Mouse (Mus musculus): ENCODE results near the gene Nckap5. TPM values are rescaled to one million over a fixed set of nuclear protein-coding genes. Genes with fewer than 3 reads are reported as not detected.

Nckap5 gene
- polyA plus RNA-seq, 1 experiment from 2014 or later = 22.1 TPM

DNA sequence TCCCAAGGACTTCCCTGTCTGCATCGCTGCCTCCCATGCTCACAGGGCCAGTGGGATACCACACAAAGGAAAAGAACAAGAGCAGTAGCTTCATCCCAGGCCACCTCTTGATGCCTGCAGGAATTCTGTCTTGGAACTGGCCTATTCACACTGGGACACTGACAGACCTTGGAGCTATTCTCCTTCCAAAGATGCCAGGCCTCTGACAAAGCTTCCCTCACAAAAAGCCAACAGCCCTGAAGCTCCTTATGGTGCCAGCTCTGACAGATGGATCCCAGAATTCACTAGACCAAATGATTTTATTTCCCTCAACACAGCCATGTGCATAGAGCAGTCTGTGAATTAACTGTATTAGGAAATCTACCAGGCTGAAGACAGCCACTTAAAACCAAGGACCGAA lies 143.9 kb downstream of the Nckap5 start:
- peak; percentile 8; the same call in 1 of the 2 replicates for ATAC-seq
- Histone ChIP-seq H3K27ac (peak overlapping the region; percentile 60), H3K9ac (no peak overlapping the region), H3K9me3 (replicated peaks) (no peaks in the 10 kb centered on the region), H3K27me3 (no peaks in the 10 kb centered on the region), H3K4me1 (peaks cover 60% of the 10 kb centered on the region), H3K36me3 (ENCODE audit: poor library complexity, severe bottlenecking) (no peaks in the 10 kb centered on the region), H3K4me2 (no peak overlapping the region), H3K4me3 (no peak overlapping the region)
- WGBS = 90% methylated on average over 2 of the region's 2 CpGs

DNA sequence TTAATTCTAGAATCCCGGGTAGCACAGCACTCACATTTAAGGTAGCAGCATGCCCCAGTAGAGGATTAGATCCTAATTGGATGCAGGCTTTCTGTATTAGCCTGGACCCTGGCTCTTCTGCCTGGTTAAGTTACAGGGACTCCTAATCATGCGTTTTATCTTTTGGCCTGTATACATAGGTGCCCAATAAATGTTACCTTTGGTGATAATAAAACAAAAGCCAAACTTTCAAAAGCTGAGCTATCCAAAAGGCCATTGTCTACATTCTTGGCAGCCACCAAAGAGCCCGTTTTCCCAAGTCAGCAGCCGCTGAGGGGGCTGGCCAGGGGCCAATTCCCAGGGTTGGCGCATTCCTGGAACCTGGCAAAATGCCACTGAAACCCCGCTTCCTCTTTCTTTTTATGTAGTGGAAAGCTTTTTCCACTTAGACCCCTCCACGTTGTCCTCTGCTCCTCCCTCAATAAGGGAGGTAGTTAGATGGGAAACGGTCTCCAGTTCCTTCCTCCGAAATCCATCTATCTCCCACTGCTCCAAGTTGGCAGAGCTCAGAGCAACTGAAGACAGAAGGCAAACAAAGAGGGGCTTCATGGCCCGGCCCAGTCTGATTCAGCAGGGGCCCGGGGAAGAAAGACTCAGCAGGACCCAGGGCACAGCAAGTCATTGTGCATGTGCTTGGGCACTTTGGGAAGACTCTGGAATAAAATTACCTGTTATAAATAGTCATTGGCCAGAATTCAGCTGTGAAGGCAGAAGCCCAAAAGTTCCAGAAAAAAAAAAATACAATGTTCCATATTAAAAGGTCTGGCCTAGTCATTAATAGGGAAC lies 146.8 kb downstream of the Nckap5 start:
- Histone ChIP-seq H3K4me3 (no peak overlapping the region), H3K9ac (no peak overlapping the region), H3K4me2 (peak overlapping the region; percentile 4; the same call in 1 of the 2 replicates), H3K36me3 (ENCODE audit: poor library complexity, severe bottlenecking) (no peaks in the 10 kb centered on the region), H3K27ac (peak overlapping the region; percentile 88), H3K4me1 (peaks cover 68% of the 10 kb centered on the region), H3K27me3 (no peaks in the 10 kb centered on the region), H3K9me3 (replicated peaks) (no peaks in the 10 kb centered on the region)
- 8% methylated on average over 11 of the region's 11 CpGs for WGBS
- peak; percentile 83 for ATAC-seq

DNA sequence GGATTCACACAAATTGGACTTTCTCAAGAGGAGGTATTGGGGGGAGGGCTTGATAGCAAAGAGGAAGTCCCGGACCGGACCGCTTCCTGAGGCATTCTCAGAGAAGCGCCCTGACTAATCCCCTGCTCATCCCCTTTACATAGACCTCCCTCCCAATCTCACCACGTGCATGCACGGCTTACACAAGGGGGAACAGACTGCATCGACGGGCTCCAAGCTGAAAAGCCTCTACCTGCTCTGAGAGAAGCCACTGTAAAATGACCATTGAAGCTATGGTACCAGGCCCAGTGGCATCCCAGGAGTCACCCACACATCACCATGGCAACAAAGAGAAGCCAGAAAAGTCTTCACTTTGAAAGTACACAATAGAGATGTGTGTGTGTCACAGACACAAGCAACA lies 148.8 kb downstream of the Nckap5 start:
- WGBS = 3% methylated on average over 8 of the region's 8 CpGs
- Histone ChIP-seq H3K27ac (peak overlapping the region; percentile 68), H3K9me3 (replicated peaks) (no peaks in the 10 kb centered on the region), H3K36me3 (ENCODE audit: poor library complexity, severe bottlenecking) (no peaks in the 10 kb centered on the region), H3K27me3 (no peaks in the 10 kb centered on the region), H3K9ac (peak overlapping the region; percentile 35; the same call in 1 of the 2 replicates), H3K4me1 (peaks cover 63% of the 10 kb centered on the region), H3K4me3 (no peak overlapping the region), H3K4me2 (peak overlapping the region; percentile 17; the same call in 1 of the 2 replicates)
- peak; percentile 62 for ATAC-seq

DNA sequence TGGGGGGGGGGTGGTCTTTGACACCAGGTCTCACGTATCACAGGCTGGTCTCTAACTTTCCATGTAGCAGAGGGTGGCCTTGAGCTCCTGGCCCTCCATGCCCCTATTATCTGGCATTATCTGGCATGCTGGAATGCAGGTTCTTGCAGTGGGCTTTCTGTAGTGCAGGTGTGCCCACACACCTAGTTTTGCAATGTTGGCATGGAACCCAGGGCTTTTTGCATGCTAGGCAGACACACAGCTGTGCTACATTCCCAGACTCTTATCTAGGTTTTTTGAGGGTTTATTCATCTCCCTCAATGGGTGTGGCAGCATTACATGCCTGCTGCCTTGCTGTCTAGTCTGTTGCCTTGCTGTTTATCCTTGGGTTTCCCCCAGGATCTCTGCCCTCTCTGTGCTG lies 151.3 kb downstream of the Nckap5 start:
- no peak overlapping the region for H3K9ac ChIP-seq
- peaks cover 53% of the 10 kb centered on the region for H3K4me1 ChIP-seq
- no peak overlapping the region for H3K4me3 ChIP-seq
- H3K27ac ChIP-seq = no peak overlapping the region
- ATAC-seq = no peak
- H3K4me2 ChIP-seq = no peak overlapping the region
- H3K27me3 ChIP-seq = no peaks in the 10 kb centered on the region
- H3K36me3 ChIP-seq (ENCODE audit: poor library complexity, severe bottlenecking) = no peaks in the 10 kb centered on the region
- no peaks in the 10 kb centered on the region for H3K9me3 ChIP-seq (replicated peaks)
- WGBS = 83% methylated on average over 1 of the region's 1 CpGs

DNA sequence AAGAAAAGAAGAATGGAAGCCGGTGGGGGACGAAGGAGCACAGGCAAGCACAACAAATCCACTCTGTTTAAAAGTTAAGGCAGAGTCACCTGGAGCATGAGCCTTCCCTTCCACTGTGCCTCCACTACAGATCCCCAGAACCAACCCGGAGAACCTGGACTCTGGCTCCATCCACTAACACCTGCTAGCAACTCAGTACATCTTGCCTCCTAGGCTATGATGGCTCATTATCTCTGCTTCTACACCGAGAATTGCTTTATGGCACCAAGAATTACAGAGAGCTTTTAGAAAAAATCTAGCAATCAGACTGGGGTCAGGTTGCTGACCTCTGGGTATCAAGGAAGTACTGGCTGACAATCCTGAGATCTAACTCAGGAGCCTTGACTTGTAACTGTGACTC lies 153.3 kb downstream of the Nckap5 start:
- ATAC-seq = no peak
- Histone ChIP-seq H3K36me3 (ENCODE audit: poor library complexity, severe bottlenecking) (no peaks in the 10 kb centered on the region), H3K9me3 (replicated peaks) (no peaks in the 10 kb centered on the region), H3K27me3 (no peaks in the 10 kb centered on the region), H3K4me1 (peaks cover 34% of the 10 kb centered on the region), H3K4me3 (no peak overlapping the region), H3K27ac (no peak overlapping the region), H3K9ac (no peak overlapping the region), H3K4me2 (no peak overlapping the region)
- WGBS = 36% methylated on average over 4 of the region's 4 CpGs

DNA sequence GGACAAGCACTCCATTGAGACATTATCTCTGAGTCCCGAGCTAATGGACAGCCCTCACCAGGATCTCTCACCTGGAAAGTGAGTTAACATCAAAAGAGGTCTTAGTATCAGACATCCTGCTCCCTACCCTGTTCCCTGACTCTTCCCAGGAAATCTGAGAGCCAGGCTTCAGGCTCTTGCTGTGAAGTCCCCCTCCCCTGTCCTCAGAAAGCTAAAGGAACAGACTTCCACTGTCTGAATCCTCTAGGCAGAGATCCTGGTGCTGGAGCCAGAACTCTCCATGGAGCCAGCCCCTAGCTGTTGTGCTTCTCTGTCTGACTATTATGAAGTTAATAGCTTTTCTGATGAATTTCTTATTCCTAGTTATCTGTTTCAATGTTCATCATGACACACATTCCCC lies 153.8 kb downstream of the Nckap5 start:
- Histone ChIP-seq H3K27me3 (no peaks in the 10 kb centered on the region), H3K27ac (peak overlapping the region; percentile 61), H3K4me2 (no peak overlapping the region), H3K36me3 (ENCODE audit: poor library complexity, severe bottlenecking) (no peaks in the 10 kb centered on the region), H3K9me3 (replicated peaks) (no peaks in the 10 kb centered on the region), H3K9ac (no peak overlapping the region), H3K4me1 (peaks cover 30% of the 10 kb centered on the region), H3K4me3 (no peak overlapping the region)
- ATAC-seq = no peak
- WGBS = 5% methylated on average over 1 of the region's 1 CpGs

DNA sequence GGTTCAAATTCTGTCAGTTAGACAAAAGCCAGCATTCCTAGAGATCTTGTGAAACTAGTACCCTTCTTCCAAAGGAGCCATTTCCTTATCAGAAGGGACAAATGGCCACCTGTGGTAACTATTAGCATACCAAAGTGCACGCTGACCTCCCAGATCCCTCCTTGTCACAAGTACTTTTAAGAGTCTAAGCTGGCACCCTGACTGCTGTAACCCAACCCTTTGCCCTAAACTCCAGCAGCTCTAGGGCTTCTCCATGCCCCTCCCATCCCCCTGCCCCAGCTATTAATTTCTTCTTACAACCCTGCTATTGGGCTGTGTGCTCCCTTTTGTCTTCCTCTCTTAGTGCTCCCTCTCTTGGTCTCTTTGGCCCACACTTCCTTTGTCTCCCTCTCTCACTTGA lies 155.5 kb downstream of the Nckap5 start:
- no peaks in the 10 kb centered on the region for H3K36me3 ChIP-seq (ENCODE audit: poor library complexity, severe bottlenecking)
- H3K4me1 ChIP-seq = peaks cover 21% of the 10 kb centered on the region
- no peaks in the 10 kb centered on the region for H3K27me3 ChIP-seq
- no peak overlapping the region for H3K27ac ChIP-seq
- WGBS = 26% methylated on average over 1 of the region's 1 CpGs
- no peak for ATAC-seq
- H3K9ac ChIP-seq = no peak overlapping the region
- no peak overlapping the region for H3K4me2 ChIP-seq
- no peaks in the 10 kb centered on the region for H3K9me3 ChIP-seq (replicated peaks)
- no peak overlapping the region for H3K4me3 ChIP-seq

DNA sequence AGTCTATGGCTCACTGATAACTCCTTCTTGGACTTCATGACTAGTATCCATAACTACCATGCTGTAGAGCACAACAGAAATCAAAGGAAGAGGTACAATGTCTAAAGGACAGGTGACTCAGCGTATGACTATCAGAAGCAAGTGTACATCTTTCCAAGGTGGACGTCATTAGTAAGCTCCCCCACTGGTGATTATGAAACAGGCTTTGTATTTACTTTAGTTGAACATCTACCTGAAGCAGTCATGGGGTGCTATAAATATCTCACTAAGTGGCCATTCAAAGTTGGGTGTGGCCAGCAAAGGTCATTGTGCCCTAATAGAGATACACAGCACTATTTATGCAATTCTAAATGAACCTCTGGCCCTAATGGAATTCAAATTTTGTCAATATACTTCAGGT lies 157.4 kb downstream of the Nckap5 start:
- H3K9me3 ChIP-seq (replicated peaks) = no peaks in the 10 kb centered on the region
- 99% methylated on average over 2 of the region's 2 CpGs for WGBS
- H3K27me3 ChIP-seq = no peaks in the 10 kb centered on the region
- no peak overlapping the region for H3K4me3 ChIP-seq
- H3K4me2 ChIP-seq = no peak overlapping the region
- peaks cover 18% of the 10 kb centered on the region for H3K4me1 ChIP-seq
- H3K9ac ChIP-seq = no peak overlapping the region
- no peak for ATAC-seq
- no peaks in the 10 kb centered on the region for H3K36me3 ChIP-seq (ENCODE audit: poor library complexity, severe bottlenecking)
- H3K27ac ChIP-seq = no peak overlapping the region

DNA sequence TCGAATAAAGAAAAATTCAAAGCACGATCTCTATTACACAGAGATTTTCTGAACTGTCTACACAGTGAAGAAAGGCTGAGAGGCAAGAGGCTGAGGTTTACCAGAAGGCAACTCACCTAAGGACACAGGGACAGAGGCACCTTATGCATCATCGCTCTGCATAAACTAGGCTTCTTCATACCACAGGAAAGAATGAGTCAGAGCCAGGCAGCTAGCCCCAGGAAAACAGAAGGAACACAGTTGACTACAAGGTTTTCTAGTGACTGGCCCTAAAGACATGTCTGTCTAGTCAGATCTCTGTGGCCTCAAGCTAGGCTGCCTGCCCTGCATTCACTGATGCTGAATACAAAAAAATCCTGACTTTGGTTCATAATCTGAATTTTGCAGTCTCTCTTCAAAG lies 160.1 kb downstream of the Nckap5 start:
- H3K36me3 ChIP-seq (ENCODE audit: poor library complexity, severe bottlenecking) = no peaks in the 10 kb centered on the region
- no peaks in the 10 kb centered on the region for H3K27me3 ChIP-seq
- no peak overlapping the region for H3K27ac ChIP-seq
- H3K4me3 ChIP-seq = no peak overlapping the region
- no peaks in the 10 kb centered on the region for H3K9me3 ChIP-seq (replicated peaks)
- H3K4me1 ChIP-seq = peaks cover 5% of the 10 kb centered on the region; the same call in 1 of the 2 replicates
- 93% methylated on average over 3 of the region's 3 CpGs for WGBS
- ATAC-seq = no peak
- H3K4me2 ChIP-seq = no peak overlapping the region
- H3K9ac ChIP-seq = no peak overlapping the region

DNA sequence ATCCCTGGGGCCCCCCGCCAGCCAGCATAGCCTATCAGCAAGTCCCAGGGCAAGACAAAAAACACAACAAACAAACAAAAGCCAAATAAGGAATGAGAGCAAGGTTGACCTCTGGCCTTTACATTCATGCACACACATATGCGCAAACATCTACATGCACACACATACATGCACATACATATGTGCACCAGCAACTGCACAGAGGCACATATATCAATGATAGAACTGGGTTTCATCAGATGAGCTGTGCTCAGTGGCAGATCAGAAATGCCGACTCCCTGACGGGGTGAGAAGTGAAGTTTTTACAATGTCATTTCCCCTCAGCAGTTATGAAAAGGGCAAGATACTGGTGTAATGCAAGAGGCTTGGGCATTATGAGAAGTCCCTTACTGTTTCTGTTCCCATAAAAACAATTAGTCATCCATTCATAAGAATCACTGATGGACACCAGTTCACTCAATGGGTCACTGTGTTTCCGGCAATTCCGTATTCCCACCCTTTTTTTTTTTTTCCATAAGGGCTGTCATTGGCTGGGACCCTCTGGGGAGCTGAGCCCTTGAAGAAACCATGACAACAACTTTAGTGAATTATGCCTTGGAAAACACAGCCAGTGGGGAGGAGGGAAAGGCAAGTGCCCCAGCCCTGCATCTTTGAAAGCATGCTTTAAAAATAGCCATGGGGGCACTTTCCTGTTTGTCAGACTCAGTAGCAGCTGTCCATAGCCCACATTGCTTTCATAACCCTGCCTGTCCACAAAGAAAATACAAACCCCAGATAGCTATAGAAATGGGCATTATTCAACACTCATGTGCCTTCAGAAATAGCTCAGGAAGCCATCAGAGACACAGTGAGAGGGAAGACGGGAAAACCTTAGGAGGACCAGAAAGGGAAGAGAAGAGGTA lies 170.2 kb downstream of the Nckap5 start:
- Histone ChIP-seq H3K4me1 (peaks cover 11% of the 10 kb centered on the region), H3K36me3 (ENCODE audit: poor library complexity, severe bottlenecking) (no peaks in the 10 kb centered on the region), H3K9me3 (replicated peaks) (no peaks in the 10 kb centered on the region), H3K4me3 (no peak overlapping the region), H3K9ac (no peak overlapping the region), H3K27ac (no peak overlapping the region; the same call in 1 of the 2 replicates), H3K4me2 (no peak overlapping the region; the same call in 1 of the 2 replicates), H3K27me3 (no peaks in the 10 kb centered on the region)
- peak; percentile 71; the same call in 1 of the 2 replicates for ATAC-seq
- WGBS = 57% methylated on average over 7 of the region's 7 CpGs

DNA sequence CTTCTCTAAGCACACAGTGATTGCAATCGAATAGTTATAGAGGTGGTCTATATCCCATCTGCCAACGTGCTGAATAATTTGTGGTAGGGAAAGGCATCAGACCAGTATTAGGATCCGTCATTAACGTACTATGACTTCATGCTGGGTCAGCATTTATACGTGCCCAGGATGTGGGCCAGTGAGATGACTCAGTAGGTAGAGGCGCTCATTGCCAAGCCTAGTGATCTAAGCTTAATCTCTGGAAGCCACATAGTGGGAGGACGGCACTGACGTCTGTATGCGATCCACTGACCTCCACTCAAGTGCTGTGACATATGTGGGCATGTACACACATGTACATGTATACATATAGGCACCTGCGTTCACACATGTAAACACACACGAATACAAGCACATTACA lies 171.9 kb downstream of the Nckap5 start:
- no peak for ATAC-seq
- WGBS = 93% methylated on average over 11 of the region's 11 CpGs
- no peak overlapping the region for H3K4me2 ChIP-seq
- H3K9me3 ChIP-seq (replicated peaks) = no peaks in the 10 kb centered on the region
- H3K4me3 ChIP-seq = no peak overlapping the region
- H3K9ac ChIP-seq = no peak overlapping the region
- H3K4me1 ChIP-seq = peaks cover 11% of the 10 kb centered on the region
- no peak overlapping the region for H3K27ac ChIP-seq
- no peaks in the 10 kb centered on the region for H3K27me3 ChIP-seq
- no peaks in the 10 kb centered on the region for H3K36me3 ChIP-seq (ENCODE audit: poor library complexity, severe bottlenecking)

DNA sequence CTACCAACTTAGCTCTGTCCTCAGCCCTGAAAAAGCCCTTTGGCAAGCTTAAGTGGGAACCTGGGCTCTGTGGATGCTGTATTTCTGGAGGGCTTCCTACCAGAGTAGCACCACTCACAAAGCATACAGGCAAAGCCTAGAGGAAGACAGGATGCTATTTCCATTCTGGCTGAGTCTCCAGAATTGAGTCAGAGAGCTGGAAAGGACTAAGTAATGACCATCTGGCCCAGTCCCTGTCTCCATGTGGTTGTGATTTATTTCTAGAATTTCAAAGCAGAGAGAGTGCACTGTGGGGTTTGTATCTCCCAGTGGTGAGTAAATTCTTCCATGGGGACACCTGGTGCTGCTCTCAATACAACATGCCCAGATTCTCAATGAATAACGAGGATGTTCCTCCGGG lies 174.4 kb downstream of the Nckap5 start:
- H3K4me2 ChIP-seq = no peak overlapping the region
- ATAC-seq = no peak
- H3K27ac ChIP-seq = no peak overlapping the region
- H3K36me3 ChIP-seq (ENCODE audit: poor library complexity, severe bottlenecking) = no peaks in the 10 kb centered on the region
- 69% methylated on average over 2 of the region's 2 CpGs for WGBS
- H3K4me1 ChIP-seq = peaks cover 11% of the 10 kb centered on the region
- H3K4me3 ChIP-seq = no peak overlapping the region
- no peaks in the 10 kb centered on the region for H3K9me3 ChIP-seq (replicated peaks)
- H3K9ac ChIP-seq = no peak overlapping the region
- no peaks in the 10 kb centered on the region for H3K27me3 ChIP-seq

All from forebrain, embryonic 13.5 days (tissue).